Mouse (Mus musculus): ENCODE measurements at regions not wholly inside any gene's neighbourhood (a gene's known extent, or its start where the extent isn't known, plus 50 kb on each side); places are given as distances from the start of the nearest gene placed in this dataset.

DNA sequence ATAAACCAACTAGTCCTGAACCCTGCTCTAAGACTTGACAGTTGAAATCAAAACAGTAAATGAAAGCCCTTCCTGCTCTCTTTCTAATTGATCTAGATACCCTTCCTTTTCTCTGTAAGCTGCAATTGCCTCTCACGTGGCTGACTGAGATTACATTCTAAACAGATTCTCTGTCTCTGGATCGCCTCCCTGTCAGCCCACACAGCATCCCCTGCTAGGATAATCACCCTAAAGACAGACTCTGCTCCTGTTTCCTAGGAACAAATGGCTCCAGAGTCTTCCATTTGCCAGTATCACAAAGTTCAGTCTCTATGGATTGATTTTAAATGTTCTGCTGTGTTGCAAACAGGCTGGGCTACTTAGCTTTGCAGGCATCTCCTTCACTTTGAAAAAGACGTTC lies 561.1 kb downstream of the Ccdc50 start:
- TF ChIP-seq CTCF (IDR thresholded peaks at IDR 0.05; ENCODE audit: insufficient read depth, low read depth, low read length) (no peak), POLR2A (IDR thresholded peaks at IDR 0.05; ENCODE audit: insufficient read depth, low read depth, low read length) (no peak)
